Mouse (Mus musculus) T-cell, adult 2 months (primary cell): ENCODE data around the gene Pcgf2.
A peak's percentile ranks its signal among the peaks of the same experiment; 100 is the strongest.
"Not testable (repeated sequence)": the region's sequence is repeated elsewhere in the genome, so short reads cannot be mapped to it uniquely, and the experiment has no call there.

ENCODE experiments used
- DNase-seq: peaks from one replicate; pipeline ENCODE4 v3.0.0; 2022; ENCODE audit warnings: low spot score

The Pcgf2 gene

DNA sequence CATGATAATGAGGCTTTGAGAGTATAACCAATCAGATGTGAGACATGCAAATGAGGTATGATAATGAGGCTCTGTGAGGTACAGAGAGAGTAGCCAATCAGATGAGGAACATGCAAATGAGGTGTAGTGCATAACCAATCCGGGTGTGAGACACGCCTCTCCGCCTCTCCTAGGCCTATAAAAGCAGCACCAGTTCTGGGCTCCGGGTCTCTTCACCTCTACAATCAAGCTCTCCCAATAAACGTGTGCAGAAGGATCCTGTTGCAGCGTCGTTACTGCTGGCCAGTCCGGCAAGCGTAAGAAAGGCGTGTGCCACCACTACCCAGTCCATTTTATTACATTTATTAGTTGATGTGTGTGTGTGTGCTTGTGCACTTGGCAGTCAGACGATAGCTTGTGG, 46.9 kb downstream of the Pcgf2 start:
- not testable (repeated sequence) for DNase-seq

DNA sequence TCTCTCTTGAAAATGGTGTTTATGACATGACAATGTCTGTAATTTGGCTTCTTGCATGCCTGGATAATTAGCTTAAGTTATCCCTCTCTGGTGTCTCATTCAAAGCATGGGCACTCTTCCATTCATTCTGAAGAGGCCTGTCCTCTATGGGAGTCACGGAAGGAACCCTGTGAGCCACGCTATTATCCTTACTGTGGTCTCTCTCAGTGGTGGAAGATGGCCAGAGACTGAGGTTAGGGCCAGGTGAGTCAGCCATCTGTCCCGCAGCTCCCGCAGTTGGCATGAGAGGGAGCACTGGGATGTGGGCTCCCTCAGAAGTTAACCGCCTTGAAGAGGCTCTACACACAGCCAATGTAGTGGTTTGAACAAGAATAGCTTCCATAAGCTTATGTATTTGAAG, 50.0 kb downstream of the Pcgf2 start:
- DNase-seq, result no peak

DNA sequence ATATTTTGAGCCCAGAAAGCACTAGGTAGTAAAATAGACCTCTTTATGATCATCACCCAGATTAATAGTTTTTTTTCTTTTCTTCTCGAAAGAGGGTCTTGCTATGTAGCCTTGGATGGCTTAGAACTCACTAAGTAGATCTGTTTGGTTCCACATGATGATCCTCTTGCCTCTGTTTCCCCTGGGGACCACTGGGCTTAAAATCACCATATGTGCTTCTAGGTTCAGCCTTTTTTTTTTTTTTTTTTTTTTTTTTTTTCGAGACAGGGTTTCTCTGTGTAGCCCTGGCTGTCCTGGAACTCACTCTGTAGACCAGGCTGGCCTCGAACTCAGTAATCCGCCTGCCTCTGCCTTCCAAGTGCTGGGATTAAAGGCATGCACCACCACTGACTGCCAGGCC, 51.8 kb downstream of the Pcgf2 start:
- not testable (repeated sequence) for DNase-seq

DNA sequence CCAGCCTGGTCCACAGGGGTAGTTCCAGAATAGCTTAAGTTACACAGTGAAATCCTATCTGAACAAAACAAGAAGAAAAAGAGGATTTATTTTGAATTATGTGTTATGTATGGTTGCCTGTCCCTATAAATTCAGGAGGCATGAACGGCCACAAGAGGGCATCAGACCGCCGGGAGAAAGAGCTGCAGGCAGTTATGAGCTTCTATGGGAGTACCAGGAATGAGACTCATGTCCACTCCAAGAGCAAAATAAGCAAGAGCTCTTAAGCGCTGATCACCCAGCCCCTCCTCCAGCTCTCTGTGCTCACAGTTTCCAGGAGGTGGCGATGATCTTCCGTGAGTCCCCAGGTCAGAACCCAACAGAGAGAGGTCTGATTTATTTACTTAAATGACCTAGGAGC, 55.5 kb downstream of the Pcgf2 start:
- peak; percentile 67 for DNase-seq

DNA sequence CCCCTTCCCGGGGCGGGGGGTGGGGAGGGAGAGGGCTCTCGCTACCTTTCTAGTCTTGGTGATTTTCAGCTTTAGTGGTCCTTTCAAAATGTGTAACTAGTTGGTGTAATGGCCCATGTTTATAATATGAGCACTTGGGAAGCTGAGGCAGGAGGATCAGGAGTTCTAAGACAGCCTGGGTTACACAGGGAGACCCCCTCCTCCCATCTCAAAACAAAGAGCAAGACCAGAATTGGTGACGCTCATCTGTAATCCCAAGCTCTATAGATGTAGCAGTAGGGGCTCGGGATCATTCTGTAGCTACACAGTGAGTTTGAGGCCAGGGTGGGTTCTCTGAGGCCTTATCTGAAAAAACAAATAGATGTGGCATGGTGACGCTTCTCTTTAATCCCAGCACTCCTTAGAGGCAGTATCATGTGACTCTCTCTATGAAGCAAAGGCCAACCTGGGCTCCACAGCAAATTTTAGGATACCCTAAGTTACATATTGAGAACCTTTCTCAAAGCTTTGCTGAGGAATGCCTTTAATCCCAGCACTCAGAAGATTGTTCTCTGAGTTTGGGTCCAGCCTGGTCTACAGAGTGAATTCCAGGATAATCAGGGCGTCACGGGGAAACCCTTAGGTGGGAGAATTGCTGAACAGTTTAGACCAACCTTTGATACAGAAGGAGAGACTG, 56.8 kb downstream of the Pcgf2 start:
- DNase-seq, result no peak

DNA sequence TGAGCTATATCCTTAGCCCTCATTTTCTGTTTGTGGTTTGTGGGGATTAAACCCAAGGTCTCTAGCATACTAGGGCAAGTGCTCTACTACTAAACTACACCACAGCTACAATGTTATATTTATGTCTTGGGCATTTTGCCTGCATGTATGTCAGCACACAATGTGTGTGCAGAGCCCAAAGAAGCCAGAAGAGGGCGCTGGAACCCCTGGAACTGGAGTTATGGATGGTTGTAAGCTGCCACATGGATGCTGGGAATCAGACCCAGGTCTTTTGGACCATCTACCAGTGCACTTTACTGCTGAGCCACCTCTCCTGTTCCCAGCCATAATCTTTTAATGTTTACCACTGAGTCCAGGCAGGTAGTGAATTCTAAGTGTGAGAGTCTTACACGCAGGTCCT, 57.6 kb downstream of the Pcgf2 start:
- DNase-seq, result no peak

DNA sequence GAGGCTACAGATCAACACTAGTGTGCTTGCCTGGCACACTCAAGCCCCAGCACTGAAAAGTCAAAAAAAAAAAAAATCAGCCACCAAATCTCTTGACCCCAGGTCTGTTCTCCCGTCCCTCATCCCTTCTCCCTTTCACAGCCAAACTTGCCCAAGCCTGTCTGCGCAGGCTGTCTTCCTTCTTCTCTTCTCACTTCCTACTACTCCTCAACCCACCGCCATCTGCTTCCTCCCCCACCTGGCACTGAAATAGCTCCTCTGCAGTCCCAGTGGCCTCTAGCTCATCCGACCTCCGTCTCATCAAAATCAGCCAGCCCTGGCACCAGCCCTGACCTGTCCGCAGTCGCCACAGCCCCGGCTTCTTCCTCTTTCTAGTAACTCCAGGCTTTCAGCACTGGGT, 58.6 kb downstream of the Pcgf2 start:
- DNase-seq, result no peak
